Mouse (Mus musculus) adrenal gland, postnatal 10 days (tissue): Measurements from ENCODE around the gene Fgf12. TPM values are rescaled to one million over a fixed set of nuclear protein-coding genes. Genes with fewer than 3 reads are reported as not detected.

ENCODE experiments used
- DNase-seq: peaks from one replicate; pipeline ENCODE4 v3.0.0; 2021; ENCODE audit warnings: mixed read lengths
- microRNA-seq: library from miRNA; unstranded; fragments of <30 nt; microRNA quantifications from one replicate; pipeline ENCODE4 v1.2.0, GENCODE M21; 2021
- total RNA-seq, 2 experiments: library from RNA; stranded (reverse); gene quantifications; 2 replicates each; pipeline ENCODE4 v1.2.3; 2021

The Fgf12 gene
- total RNA-seq, 2 experiments from 2014 or later: 4.5 to 4.7 TPM

DNA sequence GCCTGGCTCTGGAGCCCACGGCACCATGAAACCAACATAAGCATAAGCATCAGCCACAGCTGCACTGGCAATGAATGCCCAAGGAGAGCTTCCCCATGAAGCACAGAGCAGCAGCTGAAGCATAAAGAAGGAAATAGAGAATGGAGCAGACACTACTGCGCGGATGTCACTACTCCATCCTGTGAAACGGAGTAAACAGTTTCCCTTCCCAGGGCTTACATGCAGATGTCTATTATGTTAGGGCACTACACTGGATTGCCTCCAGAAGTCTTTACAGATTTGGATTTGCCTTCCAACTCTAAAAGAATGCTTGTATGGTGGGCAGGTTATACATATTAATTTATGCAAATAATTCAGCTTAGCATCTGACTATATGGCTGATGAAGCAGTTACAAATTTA lies 441.2 kb downstream of the Fgf12 start:
- no peak for DNase-seq

GRCm38 (mm10) chr16:28303889-28304288 lies 449.0 kb downstream of the Fgf12 start:
- DNase-seq: no peak

DNA sequence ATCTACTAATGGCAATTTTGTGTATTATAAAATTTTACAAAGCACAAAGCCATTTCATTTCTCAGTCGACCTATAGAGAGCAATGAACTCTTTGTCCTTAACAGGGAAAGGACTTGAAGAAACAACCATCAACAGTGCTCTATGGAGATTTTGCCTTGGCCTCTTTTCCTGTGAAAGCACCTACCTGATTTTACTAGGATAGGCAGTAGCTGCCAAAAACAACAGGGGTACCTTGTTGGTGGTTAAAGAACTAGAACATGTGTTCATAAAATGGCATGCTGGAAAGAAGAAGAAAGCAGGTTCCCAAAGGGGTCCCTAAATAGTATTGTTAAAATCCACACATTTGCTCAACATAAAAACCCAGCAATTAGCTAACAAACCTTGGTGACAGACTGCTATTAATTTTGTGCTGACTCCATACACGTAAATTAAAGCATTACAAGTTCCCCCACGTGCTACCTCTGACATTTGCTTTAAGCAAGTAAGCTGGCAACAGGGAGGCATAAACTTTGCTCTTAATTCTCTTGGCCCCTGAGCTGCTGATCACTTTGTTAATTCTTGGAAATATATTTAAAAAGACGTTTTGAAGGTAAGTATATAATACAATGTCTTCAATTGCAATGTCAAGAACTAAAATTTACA lies 463.1 kb downstream of the Fgf12 start:
- no peak for DNase-seq

DNA sequence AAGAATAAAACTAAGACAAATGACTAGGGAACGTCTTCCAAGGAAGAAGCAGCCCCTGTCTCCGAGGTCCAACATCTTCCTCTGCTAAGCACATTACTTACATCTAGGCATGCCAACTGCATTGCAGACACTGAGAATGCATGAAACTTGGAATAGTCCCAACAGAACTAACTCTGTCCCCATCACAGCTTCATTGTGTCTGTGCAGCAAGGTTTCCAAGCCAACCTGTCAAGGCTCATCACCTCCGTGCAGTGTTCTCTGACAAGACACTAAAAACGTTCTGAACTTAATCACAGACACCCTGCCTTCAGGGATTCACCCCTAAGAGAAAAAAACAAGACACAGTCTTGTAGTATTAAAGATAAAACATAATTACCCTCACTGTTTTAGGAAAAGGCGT lies 495.0 kb downstream of the Fgf12 start:
- no peak for DNase-seq

DNA sequence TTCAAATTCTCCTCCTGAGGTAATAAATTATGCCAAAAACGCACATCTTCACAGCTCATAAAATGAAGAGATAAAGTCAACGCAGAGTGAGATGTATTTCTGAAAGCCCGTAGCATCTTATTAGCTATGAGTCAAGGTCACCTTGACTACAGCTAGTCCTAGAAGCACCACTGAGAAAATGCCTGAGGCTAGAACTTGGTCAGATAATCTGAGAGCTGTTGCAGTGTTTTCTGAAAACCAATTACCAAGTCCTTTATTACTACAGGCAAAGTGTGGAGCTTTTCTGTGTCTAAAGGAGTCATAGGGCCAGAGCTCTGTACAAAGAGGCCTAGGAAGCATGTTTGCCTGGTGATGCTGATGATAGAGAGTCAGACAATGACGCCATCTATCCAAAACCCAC lies 498.6 kb downstream of the Fgf12 start:
- DNase-seq: no peak

DNA sequence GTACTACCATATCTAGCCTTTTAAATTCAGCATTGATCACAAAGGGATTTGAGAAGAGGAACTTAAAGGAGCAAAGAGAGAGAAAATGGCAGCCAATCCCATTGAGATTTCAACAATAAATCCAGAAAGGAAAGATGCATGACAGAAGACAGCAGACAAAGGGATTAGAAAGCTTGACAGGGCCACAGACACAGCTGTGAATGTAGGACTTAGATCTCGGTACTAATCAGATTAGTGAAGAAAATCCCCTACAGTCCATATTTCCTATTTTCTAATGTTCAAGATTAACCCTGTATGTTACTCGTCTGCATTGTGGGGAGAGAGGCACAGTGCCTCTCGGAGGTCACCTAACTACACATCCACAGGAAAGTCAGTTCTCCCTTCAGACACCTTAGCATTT lies 500.9 kb downstream of the Fgf12 start:
- no peak for DNase-seq

DNA sequence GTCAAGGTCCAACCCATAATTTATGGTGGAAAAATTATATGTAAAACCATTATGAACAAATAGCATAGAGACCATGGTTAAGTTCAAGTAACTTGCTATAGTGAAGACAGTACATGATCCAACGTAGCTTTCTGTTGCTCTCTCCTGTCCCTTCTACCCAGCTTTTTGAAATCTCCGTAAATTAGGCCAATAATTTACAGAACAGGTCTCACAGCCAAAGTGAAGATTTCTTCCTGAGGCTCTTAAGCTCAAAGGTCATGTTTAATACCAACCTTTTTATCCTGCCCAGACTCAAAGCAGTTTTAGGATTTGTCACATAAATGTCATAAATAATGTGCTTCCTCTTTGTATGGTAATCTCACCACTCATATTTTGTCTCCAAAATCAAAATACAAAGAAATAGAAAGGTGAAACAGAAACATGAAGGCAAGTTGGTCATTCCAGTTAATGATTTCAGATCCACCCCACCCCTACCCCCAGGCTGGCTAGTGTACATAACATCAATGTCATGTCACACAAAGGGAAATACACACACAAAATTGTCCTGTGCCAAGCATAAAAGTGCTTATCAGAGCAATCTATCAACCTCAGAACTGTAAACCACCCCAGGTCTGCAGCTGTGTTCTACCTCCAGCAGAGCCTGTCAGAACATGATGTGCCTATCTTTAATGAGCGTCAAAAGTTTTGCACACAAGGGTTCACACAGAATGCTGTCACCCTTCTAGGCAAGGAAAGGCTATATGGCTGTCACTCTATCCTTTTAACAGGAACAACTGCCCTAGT lies 509.8 kb downstream of the Fgf12 start:
- no peak for DNase-seq

- DNase-seq: no peak
Observed at GRCm38 (mm10) chr16:28239382-28239781, 513.5 kb downstream of the Fgf12 start.

- DNase-seq: no peak
Observed at GRCm38 (mm10) chr16:28238019-28238868, 514.6 kb downstream of the Fgf12 start.

- no peak for DNase-seq
Observed at GRCm38 (mm10) chr16:28215930-28216329, 536.9 kb downstream of the Fgf12 start.

GRCm38 (mm10) chr16:28212411-28212810 lies 540.5 kb downstream of the Fgf12 start:
- DNase-seq: no peak

DNA sequence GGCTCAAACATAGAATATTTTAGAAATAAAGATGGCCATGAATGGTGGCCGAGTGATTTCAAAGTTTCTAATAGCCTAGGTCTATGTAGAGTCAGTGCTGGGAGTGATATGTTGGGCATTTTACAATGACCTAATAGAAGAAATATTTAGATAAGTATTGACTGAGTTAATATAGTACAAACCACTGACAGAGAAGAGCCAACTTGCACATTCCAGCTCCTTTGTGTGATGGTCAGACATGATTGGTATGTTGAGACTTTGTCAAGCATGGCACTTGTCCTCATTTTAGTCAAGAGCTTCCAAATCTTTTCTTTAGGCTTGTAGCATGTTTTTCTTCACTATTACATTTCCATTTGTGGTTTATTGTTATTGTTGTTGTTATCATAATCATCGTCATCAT lies 596.4 kb downstream of the Fgf12 start:
- DNase-seq: no peak

DNA sequence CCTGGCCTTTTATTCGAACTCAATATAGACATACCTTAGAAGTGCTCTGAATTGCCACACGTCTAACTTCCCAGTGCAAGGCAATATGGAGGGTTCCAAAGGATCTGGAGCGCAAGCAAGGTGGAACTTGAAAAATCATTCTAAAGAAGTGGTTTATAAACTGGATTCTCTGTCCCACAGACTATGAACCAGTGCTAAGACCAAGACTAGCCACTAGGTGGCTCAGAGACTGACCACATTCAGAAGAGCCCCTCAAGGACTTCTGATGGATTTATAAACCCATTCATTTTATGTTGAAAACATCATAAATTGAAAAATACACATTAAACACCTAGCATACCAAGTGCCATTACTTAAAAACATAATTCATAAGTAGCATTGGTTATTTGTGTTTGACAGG lies 611.9 kb downstream of the Fgf12 start:
- DNase-seq: peak; percentile 2

DNA sequence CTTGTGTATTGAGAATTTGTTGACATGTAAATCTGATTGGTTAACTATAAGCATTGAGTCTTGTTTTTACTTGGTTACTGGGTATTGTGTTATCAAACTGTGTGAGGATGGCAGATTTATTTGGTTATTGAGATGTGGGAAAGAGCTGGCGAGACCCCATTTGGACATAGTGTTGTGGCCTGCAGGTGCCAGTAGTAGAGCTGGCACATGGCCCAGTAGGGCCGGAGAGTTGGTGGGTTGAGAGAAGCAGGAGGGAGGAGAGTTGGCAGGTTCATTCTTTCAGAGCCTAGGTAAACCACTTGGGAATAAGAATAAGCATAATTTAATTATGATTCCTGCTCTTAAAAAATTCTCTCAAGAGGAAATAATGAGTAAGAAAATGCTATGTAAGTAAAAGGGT lies 625.9 kb downstream of the Fgf12 start:
- no peak for DNase-seq

Small RNAs within 50 kb of the gene (microRNA-seq; reads per million reads assigned to microRNA genes)
- gene Mir690: not detected

Other genes with a start within 250 kb of the Fgf12 start
- 10 to 100 TPM in 1 of 2 experiments, 1 to 10 TPM in 1; 9.7 to 11.4 TPM for gene Mb21d2, start 176.6 kb upstream of the Fgf12 start, total RNA-seq